Mouse (Mus musculus): ENCODE data around the gene Rsad2.

GRCm38 (mm10) chr12:26488617-26489274, 32.5 kb upstream of the Rsad2 start:
- TF ChIP-seq CTCF (IDR thresholded peaks at IDR 0.05; ENCODE audit: borderline replicate concordance, control insufficient read depth, extremely low read depth, insufficient read depth, low read length, poor library complexity) (no peak), POLR2A (IDR thresholded peaks at IDR 0.05; ENCODE audit: control insufficient read depth, extremely low read depth, insufficient read depth, low read length, poor library complexity) (no peak)
